Mouse (Mus musculus) hindbrain, embryonic 15.5 days (tissue): ENCODE data around the gene Lrrc56. TPM values are rescaled to one million over a fixed set of nuclear protein-coding genes. Genes with fewer than 3 reads are reported as not detected.

Experiments
- ATAC-seq: fragments of 200-750 bp; cut with Nextera tagmentation; 2 replicates; pipeline ENCODE4 v1.8.0; 2017; ENCODE audit warnings: low read depth, moderate number of reproducible peaks, moderate TSS enrichment; ENCODE audit not compliant: low FRiP score
- H3K27ac ChIP-seq: fragments of 300-500 bp; sonication (generic); replicated peaks from 2 replicates; pipeline ENCODE4 v1.5.1; 2015; ENCODE audit warnings: mild to moderate bottlenecking, inconsistent platforms
- H3K27me3 ChIP-seq: fragments of 300-500 bp; sonication (generic); 2 replicates; pipeline ENCODE4 v1.6.1; 2015; ENCODE audit warnings: control low read depth, inconsistent platforms
- H3K36me3 ChIP-seq: fragments of 300-500 bp; sonication (generic); 2 replicates; pipeline ENCODE4 v1.6.1; 2015; ENCODE audit warnings: control low read depth, inconsistent platforms
- H3K4me1 ChIP-seq: fragments of 300-500 bp; sonication (generic); replicated peaks from 2 replicates; pipeline ENCODE4 v1.6.1; 2015; ENCODE audit warnings: control low read depth, inconsistent platforms
- H3K4me2 ChIP-seq: fragments of 300-500 bp; sonication (generic); 2 replicates; pipeline ENCODE4 v1.6.1; 2015; ENCODE audit warnings: moderate library complexity, mild to moderate bottlenecking, inconsistent platforms
- H3K4me3 ChIP-seq: fragments of 300-500 bp; sonication (generic); 2 replicates; pipeline ENCODE4 v1.5.1; 2015; ENCODE audit warnings: mild to moderate bottlenecking, inconsistent platforms
- H3K9ac ChIP-seq: fragments of 300-500 bp; sonication (generic); 2 replicates; pipeline ENCODE4 v1.6.1; 2015; ENCODE audit warnings: inconsistent platforms
- H3K9me3 ChIP-seq: fragments of 300-500 bp; sonication (generic); 2 replicates; pipeline ENCODE4 v1.6.1; 2016; ENCODE audit warnings: control low read depth, inconsistent platforms
- WGBS: fragments of 180-500 bp; shearing (Covaris S2); methylation state at CpG from one replicate; pipeline ENCODE4 v1.1.7; 2015; 5-methylcytosine and 5-hydroxymethylcytosine counted together
- polyA plus RNA-seq: library from polyadenylated mRNA; unstranded; fragments of >200 nt; fragmentation: Nextera tagmentation; extraction: Ambion mirVana; gene quantifications from 2 replicates; pipeline ENCODE4 v1.2.1, GENCODE M21; 2015

Gene Lrrc56
- polyA plus RNA-seq, result 8.8 and 11.2 TPM in 2 replicates

- Histone ChIP-seq H3K4me1 (peaks cover 29% of the 10 kb centered on the region), H3K27ac (peak within 1 kb of the TSS; percentile 87), H3K4me3 (peak within 1 kb of the TSS; percentile 67), H3K36me3 (peaks cover 31% of the 10 kb centered on the region), H3K9ac (peak within 1 kb of the TSS; percentile 98), H3K9me3 (no peaks in the 10 kb centered on the region), H3K4me2 (peak within 1 kb of the TSS; percentile 100), H3K27me3 (no peaks in the 10 kb centered on the region)
- under 1% methylated on average over 33 of the region's 39 CpGs for WGBS
- ATAC-seq, result peak; percentile 95
These were observed at the start of gene Lrrc56, which contains the start of gene Hras for GRCm38 (mm10) chr7:141193948-141194347. Lrrc56 (plus strand) TSS chr7:141194157. Hras (minus strand) TSS chr7:141194005.

GRCm38 (mm10) chr7:141144650-141145049 lies 49.3 kb upstream of the Lrrc56 start:
- H3K9me3 ChIP-seq, result no peaks in the 10 kb centered on the region
- H3K36me3 ChIP-seq, result peaks cover 9% of the 10 kb centered on the region
- H3K27ac ChIP-seq, result no peak overlapping the region
- no peak overlapping the region for H3K4me2 ChIP-seq
- 94% methylated on average over 3 of the region's 3 CpGs for WGBS
- no peaks in the 10 kb centered on the region for H3K27me3 ChIP-seq
- ATAC-seq, result no peak
- no peaks in the 10 kb centered on the region for H3K4me1 ChIP-seq
- no peak overlapping the region for H3K9ac ChIP-seq
- no peak overlapping the region for H3K4me3 ChIP-seq

GRCm38 (mm10) chr7:141145403-141145802 lies 48.6 kb upstream of the Lrrc56 start:
- no peak overlapping the region for H3K4me2 ChIP-seq
- 79% methylated on average over 1 of the region's 1 CpGs for WGBS
- H3K36me3 ChIP-seq, result peaks cover 9% of the 10 kb centered on the region
- H3K9ac ChIP-seq, result no peak overlapping the region
- no peak overlapping the region for H3K27ac ChIP-seq
- no peak overlapping the region for H3K4me3 ChIP-seq
- H3K9me3 ChIP-seq, result no peaks in the 10 kb centered on the region
- no peak for ATAC-seq
- H3K27me3 ChIP-seq, result no peaks in the 10 kb centered on the region
- H3K4me1 ChIP-seq, result no peaks in the 10 kb centered on the region

- Histone ChIP-seq H3K4me3 (no peak overlapping the region), H3K9me3 (no peaks in the 10 kb centered on the region), H3K27ac (no peak overlapping the region), H3K36me3 (peaks cover 9% of the 10 kb centered on the region), H3K4me2 (no peak overlapping the region), H3K9ac (no peak overlapping the region), H3K4me1 (no peaks in the 10 kb centered on the region), H3K27me3 (no peaks in the 10 kb centered on the region)
- no peak for ATAC-seq
- 97% methylated on average over 12 of the region's 12 CpGs for WGBS
These were observed 47.8 kb upstream of the Lrrc56 start for GRCm38 (mm10) chr7:141146043-141146595.

GRCm38 (mm10) chr7:141147044-141147443 lies 46.9 kb upstream of the Lrrc56 start:
- H3K27me3 ChIP-seq, result no peaks in the 10 kb centered on the region
- H3K36me3 ChIP-seq, result peaks cover 9% of the 10 kb centered on the region
- H3K9me3 ChIP-seq, result no peaks in the 10 kb centered on the region
- H3K4me1 ChIP-seq, result no peaks in the 10 kb centered on the region
- H3K9ac ChIP-seq, result no peak overlapping the region
- no peak overlapping the region for H3K4me2 ChIP-seq
- no peak overlapping the region for H3K27ac ChIP-seq
- ATAC-seq, result no peak
- no peak overlapping the region for H3K4me3 ChIP-seq
- 81% methylated on average over 6 of the region's 6 CpGs for WGBS

GRCm38 (mm10) chr7:141148639-141149038 lies 45.3 kb upstream of the Lrrc56 start:
- no peak for ATAC-seq
- H3K4me3 ChIP-seq, result no peak overlapping the region

GRCm38 (mm10) chr7:141155362-141155761 lies 38.6 kb upstream of the Lrrc56 start:
- Histone ChIP-seq H3K27me3 (no peaks in the 10 kb centered on the region), H3K4me2 (no peak overlapping the region), H3K4me3 (no peak overlapping the region), H3K36me3 (peaks cover 18% of the 10 kb centered on the region), H3K9me3 (no peaks in the 10 kb centered on the region), H3K9ac (no peak overlapping the region), H3K27ac (no peak overlapping the region), H3K4me1 (no peaks in the 10 kb centered on the region)
- WGBS, result 91% methylated on average over 9 of the region's 9 CpGs
- ATAC-seq, result no peak

More at GRCm38 (mm10) chr7:141148639-141149038, 45.3 kb upstream of the Lrrc56 start:
- no peak overlapping the region for H3K27ac ChIP-seq
- H3K27me3 ChIP-seq, result no peaks in the 10 kb centered on the region
- no peak overlapping the region for H3K4me2 ChIP-seq
- 82% methylated on average over 4 of the region's 4 CpGs for WGBS
- H3K4me1 ChIP-seq, result no peaks in the 10 kb centered on the region
- no peaks in the 10 kb centered on the region for H3K9me3 ChIP-seq
- H3K9ac ChIP-seq, result no peak overlapping the region
- peaks cover 13% of the 10 kb centered on the region for H3K36me3 ChIP-seq

- Histone ChIP-seq H3K9me3 (no peaks in the 10 kb centered on the region), H3K27me3 (no peaks in the 10 kb centered on the region), H3K4me1 (peaks cover 16% of the 10 kb centered on the region), H3K4me2 (no peak overlapping the region), H3K4me3 (no peak overlapping the region), H3K9ac (no peak overlapping the region), H3K36me3 (peaks cover 17% of the 10 kb centered on the region; the same call in 1 of the 2 replicates), H3K27ac (no peak overlapping the region)
- WGBS, result 96% methylated on average over 7 of the region's 7 CpGs
- no peak for ATAC-seq
These were observed 29.6 kb upstream of the Lrrc56 start for GRCm38 (mm10) chr7:141164397-141164796.

GRCm38 (mm10) chr7:141164850-141165249 lies 29.1 kb upstream of the Lrrc56 start:
- Histone ChIP-seq H3K4me3 (no peak overlapping the region), H3K27me3 (no peaks in the 10 kb centered on the region), H3K36me3 (peaks cover 17% of the 10 kb centered on the region; the same call in 1 of the 2 replicates), H3K9ac (no peak overlapping the region), H3K9me3 (no peaks in the 10 kb centered on the region), H3K4me1 (peaks cover 16% of the 10 kb centered on the region), H3K4me2 (no peak overlapping the region), H3K27ac (no peak overlapping the region)
- 87% methylated on average over 6 of the region's 6 CpGs for WGBS
- ATAC-seq, result no peak

GRCm38 (mm10) chr7:141167901-141168517 lies 25.9 kb upstream of the Lrrc56 start:
- Histone ChIP-seq H3K4me3 (peak overlapping the region; percentile 32), H3K4me2 (peak overlapping the region; percentile 54), H3K27me3 (no peaks in the 10 kb centered on the region), H3K9ac (peak overlapping the region; percentile 32), H3K36me3 (no peaks in the 10 kb centered on the region), H3K27ac (no peak overlapping the region), H3K9me3 (no peaks in the 10 kb centered on the region), H3K4me1 (peaks cover 21% of the 10 kb centered on the region)
- 29% methylated on average over 7 of the region's 7 CpGs for WGBS
- no peak for ATAC-seq

GRCm38 (mm10) chr7:141168518-141168953 lies 25.4 kb upstream of the Lrrc56 start:
- no peaks in the 10 kb centered on the region for H3K9me3 ChIP-seq
- H3K27me3 ChIP-seq, result no peaks in the 10 kb centered on the region
- WGBS, result 10% methylated on average over 22 of the region's 22 CpGs
- peak overlapping the region; percentile 32 for H3K9ac ChIP-seq
- H3K27ac ChIP-seq, result no peak overlapping the region
- peak overlapping the region; percentile 54 for H3K4me2 ChIP-seq
- ATAC-seq, result no peak
- peaks cover 26% of the 10 kb centered on the region for H3K4me1 ChIP-seq
- H3K36me3 ChIP-seq, result no peaks in the 10 kb centered on the region
- peak overlapping the region; percentile 32 for H3K4me3 ChIP-seq

GRCm38 (mm10) chr7:141169300-141169699 lies 24.7 kb upstream of the Lrrc56 start:
- Histone ChIP-seq H3K4me3 (no peak overlapping the region), H3K4me2 (no peak overlapping the region), H3K9ac (no peak overlapping the region), H3K27me3 (no peaks in the 10 kb centered on the region), H3K9me3 (no peaks in the 10 kb centered on the region), H3K27ac (no peak overlapping the region), H3K4me1 (peaks cover 29% of the 10 kb centered on the region), H3K36me3 (no peaks in the 10 kb centered on the region)
- ATAC-seq, result no peak
- WGBS, result 67% methylated on average over 1 of the region's 1 CpGs
